Mouse (Mus musculus) CH12F3 (cell line): ENCODE data around the gene Gm10778.
"Not testable (repeated sequence)": the region's sequence is repeated elsewhere in the genome, so short reads cannot be mapped to it uniquely, and the experiment has no call there.

Source experiments
- in situ Hi-C: fragments of 300-500 bp; cut with MboI; formaldehyde crosslinking; loops from 2 replicates; pipeline ENCODE4 v1.14.3; 2020; ENCODE audit warnings: low sequenced_read_pairs

Gene Gm10778

GRCm38 (mm10) chr10:81648803-81649775 lies at the start of gene Gm10778:
TSS of gene Gm10778 (plus strand) at chr10:81649059.
- in situ Hi-C loops, result not testable (repeated sequence)

GRCm38 (mm10) chr10:81599630-81600029 lies 49.2 kb upstream of the Gm10778 start:
- in situ Hi-C loops, result no loop called here

- in situ Hi-C loops, result no loop called here
Observed at GRCm38 (mm10) chr10:81600096-81600495, 48.8 kb upstream of the Gm10778 start.

GRCm38 (mm10) chr10:81600738-81601203 lies 48.1 kb upstream of the Gm10778 start, which contains the start of gene Tle6:
TSS of gene Tle6 (minus strand) at chr10:81601073.
- in situ Hi-C loops, result no loop called here

- in situ Hi-C loops, result no loop called here
Observed at GRCm38 (mm10) chr10:81601396-81601905, 47.4 kb upstream of the Gm10778 start.

GRCm38 (mm10) chr10:81602741-81603151 lies 46.1 kb upstream of the Gm10778 start:
- in situ Hi-C loops, result no loop called here

GRCm38 (mm10) chr10:81604019-81604967 lies 44.6 kb upstream of the Gm10778 start:
- in situ Hi-C loops, result no loop called here

GRCm38 (mm10) chr10:81604968-81605665 lies 43.7 kb upstream of the Gm10778 start:
- in situ Hi-C loops, result no loop called here

GRCm38 (mm10) chr10:81605666-81605973 lies 43.2 kb upstream of the Gm10778 start:
- in situ Hi-C loops, result no loop called here

- in situ Hi-C loops, result no loop called here
Observed at GRCm38 (mm10) chr10:81605974-81606751, 42.7 kb upstream of the Gm10778 start, which contains the start of gene BC025920. TSS of gene BC025920 (plus strand) at chr10:81606270.

GRCm38 (mm10) chr10:81608308-81608707 lies 40.6 kb upstream of the Gm10778 start:
- in situ Hi-C loops, result no loop called here

GRCm38 (mm10) chr10:81612779-81613178 lies 36.1 kb upstream of the Gm10778 start:
- in situ Hi-C loops, result no loop called here

GRCm38 (mm10) chr10:81615486-81615885 lies 33.4 kb upstream of the Gm10778 start:
- in situ Hi-C loops, result no loop called here

GRCm38 (mm10) chr10:81619976-81620375 lies 28.9 kb upstream of the Gm10778 start:
- in situ Hi-C loops, result no loop called here

GRCm38 (mm10) chr10:81620786-81621185 lies 28.1 kb upstream of the Gm10778 start:
- in situ Hi-C loops, result no loop called here

GRCm38 (mm10) chr10:81623441-81623840 lies 25.4 kb upstream of the Gm10778 start:
- in situ Hi-C loops, result no loop called here

- in situ Hi-C loops, result no loop called here
Observed at GRCm38 (mm10) chr10:81626101-81626993, 22.5 kb upstream of the Gm10778 start.

- in situ Hi-C loops, result no loop called here
Observed at GRCm38 (mm10) chr10:81626994-81627835, 21.6 kb upstream of the Gm10778 start, which contains the start of gene Sirt6. TSS of gene Sirt6 (minus strand) at chr10:81627797.
